Mouse (Mus musculus): ENCODE data around the gene Spint2. TPM values are rescaled to one million over a fixed set of nuclear protein-coding genes. Genes with fewer than 3 reads are reported as not detected.
A peak's percentile ranks its signal among the peaks of the same experiment; 100 is the strongest.

The Spint2 gene
- polyA plus RNA-seq (2015; fragmentation: Nextera tagmentation; extraction: Ambion mirVana), result 460 and 496 TPM in 2 replicates

DNA sequence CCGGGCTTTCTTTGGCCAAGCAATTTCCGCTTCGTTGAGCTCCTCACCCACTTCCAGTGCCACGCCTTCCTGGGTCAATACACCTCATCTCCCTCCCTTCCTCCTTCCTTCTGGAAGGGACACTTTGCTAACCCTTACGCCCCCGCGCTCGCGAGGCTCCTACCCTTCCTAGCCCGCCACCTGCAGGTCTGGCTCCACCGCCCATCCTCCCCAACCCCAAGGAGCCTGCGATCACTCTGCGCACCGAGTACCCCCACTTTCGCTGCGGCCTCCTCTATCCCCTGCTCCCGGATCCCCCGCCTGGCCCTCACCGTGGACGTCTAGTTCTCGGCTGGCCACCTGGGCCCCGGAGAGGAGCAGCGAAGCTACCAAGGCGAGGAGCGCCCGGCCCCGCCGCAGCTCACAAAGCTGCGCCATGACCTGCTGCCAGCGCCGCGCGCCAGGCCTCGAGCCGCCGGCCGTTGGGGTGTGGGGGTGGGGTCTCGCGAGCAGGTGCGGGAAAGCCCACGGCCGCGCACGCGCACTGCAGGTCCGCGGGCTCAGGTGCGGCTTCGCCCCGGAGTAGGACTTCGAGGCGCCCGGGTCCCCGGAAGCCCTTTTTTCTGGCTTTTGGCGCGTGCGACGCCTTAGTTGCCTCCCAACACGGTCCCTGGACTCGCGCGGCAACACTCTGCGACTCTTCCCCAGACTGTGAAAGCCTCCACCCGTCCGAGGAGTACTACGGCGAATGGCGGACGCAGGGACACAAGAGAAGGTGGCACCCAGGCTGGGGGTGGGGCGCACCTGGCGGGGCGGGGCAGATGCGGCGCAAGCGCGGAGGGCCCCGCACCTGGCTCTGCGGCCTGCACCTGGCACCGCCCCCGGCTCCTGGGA lies at the start of gene Spint2:
TSS of gene Spint2 (minus strand) at position 712 of the 873 bp plus-strand sequence.
- under 1% methylated on average over 80 of the region's 80 CpGs for WGBS
- DNase-seq (ENCODE audit: low spot score) (peak; percentile 54), ATAC-seq (replicated peaks; ENCODE audit: low FRiP score, low read depth) (peak; percentile 92)

DNA sequence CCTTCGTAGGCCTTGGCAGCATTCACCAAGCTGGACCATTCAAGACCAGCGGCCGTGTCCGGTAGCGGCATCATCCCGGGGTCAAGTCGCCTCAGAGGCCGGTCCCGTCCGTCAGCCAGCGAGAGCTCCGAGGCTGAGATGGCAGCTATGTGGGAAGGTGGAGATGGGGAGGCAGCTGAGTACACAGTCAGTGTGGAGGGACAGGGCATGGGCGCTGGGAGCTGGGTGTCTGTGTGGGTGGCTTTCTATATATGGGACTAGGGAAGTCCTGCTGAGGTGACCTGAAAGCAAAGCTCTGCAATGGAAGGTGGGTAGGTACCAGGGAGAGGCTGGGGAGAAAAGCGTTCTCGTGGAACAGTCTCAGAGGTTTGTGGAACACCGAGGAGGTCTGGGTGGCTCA lies 47.3 kb upstream of the Spint2 start:
- Histone ChIP-seq H3K4me2 (ENCODE audit: low read length) (no peak overlapping the region), H3K4me1 (replicated peaks; ENCODE audit: insufficient read depth, low read length) (no peaks in the 10 kb centered on the region), H3K36me3 (ENCODE audit: insufficient read depth, low read length) (peaks cover 25% of the 10 kb centered on the region; the same call in 1 of the 2 replicates), H3K9ac (ENCODE audit: low read depth, low read length) (no peak overlapping the region), H3K9me3 (replicated peaks; ENCODE audit: low read length) (no peaks in the 10 kb centered on the region), H3K27ac (no peak overlapping the region), H3K4me3 (replicated peaks; ENCODE audit: low read depth, low read length) (no peak overlapping the region), H3K27me3 (ENCODE audit: insufficient read depth, low read length) (no peaks in the 10 kb centered on the region)
- DNase-seq (ENCODE audit: low spot score) (no peak), ATAC-seq (replicated peaks; ENCODE audit: low FRiP score, low read depth) (no peak)
- 87% methylated on average over 16 of the region's 16 CpGs for WGBS
- no peak for TF ChIP-seq CTCF (IDR thresholded peaks at IDR 0.05; ENCODE audit: low read depth)

More for the DNA sequence above, at the start of gene Spint2:
- Histone ChIP-seq H3K4me3 (replicated peaks; ENCODE audit: low read depth, low read length) (peak within 1 kb of the TSS; percentile 63), H3K9me3 (replicated peaks; ENCODE audit: low read length) (no peaks in the 10 kb centered on the region), H3K4me2 (ENCODE audit: low read length) (peak within 1 kb of the TSS; percentile 90), H3K27ac (peak within 1 kb of the TSS; percentile 93), H3K4me1 (replicated peaks; ENCODE audit: insufficient read depth, low read length) (0 out of 2 replicates have a peak, but pooled peaks cover 5% of the 10 kb centered on the region), H3K36me3 (ENCODE audit: insufficient read depth, low read length) (no peaks in the 10 kb centered on the region), H3K9ac (ENCODE audit: low read depth, low read length) (peak within 1 kb of the TSS; percentile 83), H3K27me3 (ENCODE audit: insufficient read depth, low read length) (no peaks in the 10 kb centered on the region; the same call in 1 of the 2 replicates)
- TF ChIP-seq CTCF (IDR thresholded peaks at IDR 0.05; ENCODE audit: low read depth), result peak; percentile 46; the same call in 1 of the 2 replicates

DNA sequence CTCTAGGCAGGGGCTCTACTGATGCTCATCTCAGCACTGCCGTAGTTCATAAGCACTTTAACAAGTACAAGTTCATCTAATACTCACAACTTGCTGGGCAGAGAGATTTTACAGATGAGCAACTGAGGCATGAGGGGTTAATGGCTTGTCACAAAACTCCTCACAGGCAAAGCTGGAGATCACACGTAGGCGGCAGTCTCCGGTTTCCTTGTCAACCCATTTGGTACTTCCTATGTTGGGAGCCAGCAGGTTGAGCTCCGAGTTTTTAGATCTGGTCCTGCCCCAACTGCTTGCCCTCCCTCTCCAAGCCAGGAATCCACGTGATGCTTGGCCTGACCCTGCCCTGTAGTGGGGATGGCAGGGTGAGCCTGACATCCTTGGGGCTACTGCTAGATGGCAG lies 45.4 kb upstream of the Spint2 start:
- ATAC-seq (replicated peaks; ENCODE audit: low FRiP score, low read depth), result no peak
- H3K27me3 ChIP-seq (ENCODE audit: insufficient read depth, low read length), result no peaks in the 10 kb centered on the region
- no peak overlapping the region for H3K4me2 ChIP-seq (ENCODE audit: low read length)
- WGBS, result 32% methylated on average over 6 of the region's 6 CpGs
- no peak overlapping the region for H3K4me3 ChIP-seq (replicated peaks; ENCODE audit: low read depth, low read length)
- H3K9me3 ChIP-seq (replicated peaks; ENCODE audit: low read length), result no peaks in the 10 kb centered on the region
- H3K9ac ChIP-seq (ENCODE audit: low read depth, low read length), result no peak overlapping the region
- DNase-seq (ENCODE audit: low spot score), result no peak
- H3K36me3 ChIP-seq (ENCODE audit: insufficient read depth, low read length), result peaks cover 41% of the 10 kb centered on the region; the same call in 1 of the 2 replicates
- H3K27ac ChIP-seq, result no peak overlapping the region
- no peaks in the 10 kb centered on the region for H3K4me1 ChIP-seq (replicated peaks; ENCODE audit: insufficient read depth, low read length)
- TF ChIP-seq CTCF (IDR thresholded peaks at IDR 0.05; ENCODE audit: low read depth), result no peak

DNA sequence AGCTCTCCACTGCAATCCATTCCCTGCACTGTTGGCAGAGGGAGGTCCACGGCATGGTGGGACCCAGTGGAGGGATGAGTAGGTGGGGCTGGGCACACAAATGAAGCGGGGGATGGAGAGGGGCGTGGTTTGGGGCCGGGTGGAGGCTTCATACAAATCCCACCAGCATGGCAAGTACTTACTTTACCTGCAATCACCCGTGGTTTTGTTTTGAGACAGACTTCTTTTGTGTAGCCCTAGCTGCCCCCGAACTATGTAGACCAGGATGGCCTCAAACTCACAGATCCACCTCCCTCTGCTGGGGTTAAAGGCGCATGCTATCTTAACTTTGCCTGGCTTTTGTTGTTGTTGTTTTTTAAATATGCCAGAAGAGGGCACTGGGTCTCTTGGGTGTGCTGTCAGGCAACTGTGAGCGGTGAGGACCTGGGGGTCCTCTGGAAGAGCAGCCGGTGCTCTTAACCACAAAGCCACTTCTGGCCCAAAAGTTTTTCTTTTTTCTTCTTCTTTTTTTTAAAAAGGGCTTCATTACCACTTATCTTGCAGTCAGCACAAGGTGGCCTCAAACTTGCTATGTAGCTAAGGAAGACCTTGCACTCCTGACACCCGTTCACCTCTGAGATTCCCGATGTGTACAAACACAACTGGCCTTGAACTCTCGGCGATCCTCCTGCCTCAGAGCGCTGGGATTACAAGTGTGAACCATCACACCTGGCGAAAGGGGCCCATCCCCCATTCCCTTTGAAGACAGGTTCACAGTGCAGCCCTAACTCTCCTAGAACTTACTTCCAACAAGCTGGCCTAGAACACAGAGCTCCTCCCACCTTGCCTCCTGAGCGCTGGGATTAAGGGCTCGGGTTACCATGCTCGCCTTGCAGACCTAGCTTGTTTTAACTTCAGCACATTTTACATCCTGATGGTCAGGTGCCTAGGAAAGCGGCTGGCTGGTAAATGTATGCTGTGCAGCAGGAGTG lies 37.9 kb upstream of the Spint2 start:
- no peak overlapping the region for H3K27ac ChIP-seq
- WGBS, result 18% methylated on average over 19 of the region's 19 CpGs

DNA sequence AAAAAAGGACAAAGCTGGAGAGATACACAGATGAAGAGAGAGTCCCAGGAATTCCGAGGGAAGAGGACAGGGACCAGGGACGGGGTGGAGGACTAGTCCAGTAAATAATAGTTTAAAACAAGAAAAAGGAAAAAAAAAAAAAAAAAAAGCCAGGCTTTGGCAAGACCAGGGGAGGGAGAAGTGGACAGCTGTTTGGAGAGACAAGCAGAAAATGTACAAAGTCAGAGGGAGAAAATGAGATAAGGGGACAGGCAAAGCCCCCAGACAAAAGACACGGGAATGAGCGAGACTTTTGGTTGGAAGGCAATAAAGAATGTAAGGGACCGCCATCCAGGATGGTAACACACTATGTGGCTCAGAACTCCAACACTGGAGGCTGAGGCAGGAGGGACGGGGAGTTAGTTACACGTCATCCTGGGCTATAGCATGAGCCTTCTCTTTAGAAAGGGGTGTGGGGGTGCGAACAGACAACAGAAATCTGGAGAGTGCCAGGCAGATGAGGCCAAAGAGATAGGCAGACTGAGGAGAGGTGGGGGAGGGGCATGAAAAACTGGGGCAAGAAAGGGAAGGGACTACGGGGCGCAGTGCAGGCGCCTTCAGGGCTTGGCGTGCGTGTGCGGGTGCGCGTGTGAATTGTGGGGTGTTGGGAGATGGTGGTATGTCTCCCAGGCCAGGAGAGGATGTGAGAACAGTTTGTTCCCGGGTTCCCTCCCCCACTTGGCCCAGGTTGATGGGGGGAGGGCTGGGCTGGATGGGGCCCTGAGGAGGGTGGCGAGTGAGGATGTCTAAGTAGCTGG lies 36.6 kb upstream of the Spint2 start:
- no peak overlapping the region; the same call in 1 of the 2 replicates for H3K4me3 ChIP-seq (replicated peaks; ENCODE audit: low read depth, low read length)

More for the DNA sequence above, 37.9 kb upstream of the Spint2 start:
- no peak for ATAC-seq (replicated peaks; ENCODE audit: low FRiP score, low read depth)
- Histone ChIP-seq H3K36me3 (ENCODE audit: insufficient read depth, low read length) (0 out of 2 replicates have a peak, but pooled peaks cover 18% of the 10 kb centered on the region), H3K4me1 (replicated peaks; ENCODE audit: insufficient read depth, low read length) (peaks cover 23% of the 10 kb centered on the region), H3K9me3 (replicated peaks; ENCODE audit: low read length) (no peaks in the 10 kb centered on the region), H3K4me3 (replicated peaks; ENCODE audit: low read depth, low read length) (no peak overlapping the region), H3K9ac (ENCODE audit: low read depth, low read length) (no peak overlapping the region), H3K27me3 (ENCODE audit: insufficient read depth, low read length) (no peaks in the 10 kb centered on the region), H3K4me2 (ENCODE audit: low read length) (peak overlapping the region; percentile 34; the same call in 1 of the 2 replicates)
- TF ChIP-seq CTCF (IDR thresholded peaks at IDR 0.05; ENCODE audit: low read depth), result peak; percentile 31; the same call in 1 of the 2 replicates
- no peak for DNase-seq (ENCODE audit: low spot score)

More for the DNA sequence above, 36.6 kb upstream of the Spint2 start:
- DNase-seq (ENCODE audit: low spot score), result no peak
- 11% methylated on average over 18 of the region's 18 CpGs for WGBS
- peaks cover 23% of the 10 kb centered on the region for H3K4me1 ChIP-seq (replicated peaks; ENCODE audit: insufficient read depth, low read length)
- no peak for TF ChIP-seq CTCF (IDR thresholded peaks at IDR 0.05; ENCODE audit: low read depth)
- H3K9me3 ChIP-seq (replicated peaks; ENCODE audit: low read length), result no peaks in the 10 kb centered on the region
- H3K27me3 ChIP-seq (ENCODE audit: insufficient read depth, low read length), result no peaks in the 10 kb centered on the region
- no peak overlapping the region for H3K27ac ChIP-seq
- peak overlapping the region; percentile 34 for H3K4me2 ChIP-seq (ENCODE audit: low read length)
- H3K36me3 ChIP-seq (ENCODE audit: insufficient read depth, low read length), result 0 out of 2 replicates have a peak, but pooled peaks cover 13% of the 10 kb centered on the region
- no peak overlapping the region for H3K9ac ChIP-seq (ENCODE audit: low read depth, low read length)
- no peak for ATAC-seq (replicated peaks; ENCODE audit: low FRiP score, low read depth)

All from kidney, postnatal 0 days (tissue).